Mouse (Mus musculus) layer of hippocampus, postnatal 10 days (tissue): ENCODE measurements around the gene C2cd4c. TPM values are rescaled to one million over a fixed set of nuclear protein-coding genes. Genes with fewer than 3 reads are reported as not detected.

Source experiments
- DNase-seq, 2 experiments: peaks; one replicate each; pipeline ENCODE4 v3.0.0; 2021; ENCODE audit warnings: low spot score in 2 of 2
- total RNA-seq, 2 experiments: library from RNA; stranded (reverse); gene quantifications; 2 replicates each; pipeline ENCODE4 v1.2.3; 2021

Gene C2cd4c
- total RNA-seq, 2 experiments from 2014 or later: 11.0 to 11.3 TPM

DNA sequence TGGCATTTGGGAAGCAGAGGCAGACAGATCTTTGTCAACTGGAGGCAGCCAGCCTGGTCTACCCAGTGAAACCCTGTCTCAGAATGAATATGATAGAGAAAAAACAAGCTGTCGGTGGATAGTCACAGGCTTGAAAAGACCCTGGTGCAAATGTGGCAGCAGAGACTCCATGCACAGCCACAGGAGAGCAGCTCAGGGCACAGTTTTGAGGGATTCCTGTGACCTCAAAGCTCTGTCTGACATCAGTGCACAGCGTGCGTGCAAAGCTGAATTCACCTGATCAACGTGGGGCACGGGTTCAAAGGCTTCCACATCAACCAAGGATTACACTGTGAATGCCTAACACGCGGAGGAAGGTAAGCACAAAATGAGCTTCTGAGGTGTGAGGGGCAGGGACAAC, 33.5 kb downstream of the C2cd4c start:
- no peak for DNase-seq

DNA sequence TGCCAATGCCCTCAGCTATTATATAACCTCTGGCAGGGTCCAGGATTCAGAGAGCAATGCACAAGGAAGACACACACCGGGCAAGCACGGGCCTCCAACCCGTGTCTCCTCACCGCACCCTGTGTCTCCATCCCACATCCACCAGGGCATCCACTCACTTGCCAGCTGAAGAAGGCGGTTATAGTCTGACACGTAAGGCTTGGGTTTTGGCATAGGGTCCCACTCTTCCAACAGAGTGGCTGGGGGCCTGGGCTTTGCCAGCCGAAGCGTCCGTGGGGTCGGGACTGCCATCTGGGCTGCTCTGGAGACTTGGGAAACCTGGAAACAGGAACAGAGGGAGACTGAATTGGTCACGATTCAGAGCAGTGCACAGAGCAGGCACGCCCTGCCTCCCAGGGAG, 34.0 kb downstream of the C2cd4c start:
- no peak for DNase-seq

DNA sequence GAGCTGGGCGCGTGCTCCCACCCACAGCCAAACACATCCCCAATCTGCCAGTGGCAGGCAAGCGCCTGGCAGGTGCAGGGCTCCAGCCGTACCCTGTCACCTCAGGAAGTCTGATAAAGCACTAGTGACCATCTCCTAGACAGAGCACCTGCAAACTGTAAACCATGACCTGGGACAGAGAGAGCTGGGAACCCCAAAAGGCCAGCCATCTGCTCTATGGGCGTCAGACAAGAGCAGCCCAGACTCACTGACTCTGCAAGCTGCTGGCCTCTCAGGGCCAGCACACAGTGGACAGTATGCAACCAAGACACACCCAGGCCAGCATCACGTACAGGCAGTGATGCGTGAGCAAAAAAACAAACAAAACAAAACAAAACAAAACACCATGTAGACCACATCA, 34.9 kb downstream of the C2cd4c start:
- DNase-seq: no peak

DNA sequence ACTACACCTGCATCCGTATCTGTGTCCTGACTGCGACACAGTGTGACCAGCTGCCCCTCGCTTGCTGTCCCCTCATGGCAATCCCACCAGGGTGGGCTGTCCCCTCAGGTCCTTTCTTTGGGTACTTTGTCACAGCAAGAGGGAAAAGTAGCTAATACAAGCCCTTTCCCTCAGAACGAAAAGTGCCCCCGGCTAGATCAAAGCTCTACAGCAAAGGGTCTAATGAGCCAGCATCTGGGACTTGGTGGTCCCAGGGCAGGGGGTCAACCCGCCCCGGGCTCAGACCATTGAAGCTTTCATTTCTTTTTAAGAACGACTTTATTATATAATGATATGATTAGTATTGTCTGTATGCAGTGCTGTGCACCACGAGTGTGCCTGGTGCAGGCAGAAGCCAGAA, 35.5 kb downstream of the C2cd4c start:
- no peak for DNase-seq

DNA sequence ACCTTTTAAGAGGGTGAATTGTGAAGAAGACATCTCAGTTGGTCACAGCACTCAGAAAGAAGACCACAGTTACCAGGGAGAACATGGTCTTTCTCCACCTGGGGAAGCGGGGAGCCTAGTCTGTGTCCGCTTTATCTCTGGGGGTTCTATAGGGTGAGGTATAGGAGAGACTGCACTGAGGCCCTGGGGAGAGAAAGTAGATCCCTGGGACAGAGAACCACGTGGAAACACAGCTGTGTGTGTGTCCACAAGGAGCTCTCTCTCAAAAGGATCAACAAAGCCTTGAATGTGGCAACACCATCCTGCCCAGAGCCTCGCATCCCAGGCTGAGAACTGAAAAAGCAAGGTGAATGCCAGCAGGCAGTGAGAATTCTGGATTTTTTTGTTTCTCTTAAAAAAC, 36.4 kb downstream of the C2cd4c start:
- DNase-seq: no peak

DNA sequence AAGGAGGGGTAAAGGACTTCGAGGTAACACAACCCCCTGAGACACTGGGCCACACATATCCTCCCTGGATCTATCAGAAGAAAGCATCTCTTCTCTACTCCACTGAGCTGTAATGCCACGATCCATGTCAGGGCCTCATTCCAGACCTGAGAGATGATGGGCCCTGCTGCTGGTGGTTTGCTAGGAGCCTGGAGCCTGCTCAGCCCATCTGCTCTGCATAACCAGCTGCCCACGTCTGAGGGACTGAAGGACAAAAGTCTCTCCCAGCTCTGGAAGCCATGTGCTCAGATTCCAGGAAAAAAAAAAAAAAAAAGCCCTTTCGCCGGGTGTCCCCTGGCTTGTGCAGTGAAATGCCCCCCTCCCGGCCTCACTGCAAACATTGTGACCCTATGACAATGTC, 38.1 kb downstream of the C2cd4c start:
- no peak for DNase-seq

DNA sequence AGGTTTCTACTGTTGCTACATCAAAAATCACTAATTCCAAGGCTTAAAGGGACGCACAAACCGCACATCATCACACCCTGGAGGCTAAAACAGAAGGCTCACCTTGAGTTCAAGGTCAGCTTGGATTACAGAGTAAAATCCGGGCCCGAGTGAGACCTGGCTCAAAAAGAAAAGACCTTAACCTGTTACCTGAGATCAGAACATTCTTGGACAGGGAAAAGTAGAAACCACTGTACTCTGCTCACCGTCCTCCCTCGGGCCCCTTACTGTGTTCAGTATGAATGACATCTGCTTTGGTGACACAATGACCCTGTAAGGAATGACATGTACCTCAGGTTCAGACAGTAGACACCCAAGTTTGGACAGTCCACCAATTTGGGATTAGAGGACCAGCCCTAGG, 39.0 kb downstream of the C2cd4c start:
- no peak for DNase-seq

DNA sequence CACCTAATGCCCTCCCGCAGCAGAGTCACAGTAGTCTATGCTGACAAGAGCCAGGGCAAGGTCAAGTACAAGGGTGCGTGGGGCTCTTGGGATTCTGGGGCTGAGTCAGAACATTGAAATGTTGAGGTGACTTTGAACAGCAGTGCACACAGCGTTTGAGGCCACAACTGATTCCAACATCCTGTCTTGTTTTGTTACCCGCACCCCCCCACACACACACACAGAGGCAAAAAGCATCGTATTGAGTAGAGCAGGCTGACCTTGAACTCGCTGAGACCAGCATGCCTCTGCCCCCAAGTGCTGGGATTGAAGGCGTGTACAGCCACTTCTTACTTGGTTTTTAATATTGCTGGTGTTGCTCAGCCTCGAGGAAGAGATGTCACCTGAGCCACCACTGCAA, 39.5 kb downstream of the C2cd4c start:
- peak in 1 of 2 experiments; percentile 3 for DNase-seq

DNA sequence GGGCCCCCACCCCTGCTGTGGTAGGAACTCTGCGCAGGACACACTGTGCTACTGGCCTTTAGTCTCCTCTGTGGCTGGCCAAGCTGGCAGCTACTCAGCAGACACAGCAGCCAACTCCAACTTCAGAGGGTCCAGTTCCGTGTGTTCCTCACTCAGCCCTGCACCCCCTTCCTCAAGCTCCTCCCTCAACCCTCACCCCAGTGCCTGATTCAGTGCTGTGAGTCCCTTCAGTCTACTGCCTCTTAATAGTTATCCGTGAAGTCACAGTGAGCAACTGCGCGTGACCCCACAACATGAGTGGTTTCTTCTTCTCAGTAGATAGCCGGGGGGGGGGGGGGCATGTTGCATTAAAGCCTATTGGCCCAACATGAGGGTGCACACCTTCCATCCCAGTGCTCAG, 40.2 kb downstream of the C2cd4c start:
- DNase-seq: no peak

DNA sequence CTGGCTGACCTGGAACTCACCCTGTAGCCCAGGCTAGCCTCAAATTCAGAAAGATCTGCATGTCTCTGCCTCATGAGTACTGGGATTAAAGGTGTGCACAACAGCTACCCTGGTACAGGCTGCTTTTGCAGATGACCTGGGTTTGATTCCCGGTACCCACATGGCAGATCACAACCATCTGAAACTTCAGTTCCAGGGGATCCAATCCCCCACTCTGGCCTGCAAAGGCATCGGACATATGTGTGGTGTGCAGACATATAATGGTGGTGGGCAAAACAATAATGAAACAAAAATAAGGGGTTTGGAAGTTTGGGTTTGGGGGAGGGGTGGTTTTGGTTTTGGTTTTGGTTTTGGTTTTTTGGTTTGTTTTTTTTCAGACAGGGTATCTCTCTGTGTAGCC, 42.5 kb downstream of the C2cd4c start:
- DNase-seq: peak in 1 of 2 experiments; percentile 4

DNA sequence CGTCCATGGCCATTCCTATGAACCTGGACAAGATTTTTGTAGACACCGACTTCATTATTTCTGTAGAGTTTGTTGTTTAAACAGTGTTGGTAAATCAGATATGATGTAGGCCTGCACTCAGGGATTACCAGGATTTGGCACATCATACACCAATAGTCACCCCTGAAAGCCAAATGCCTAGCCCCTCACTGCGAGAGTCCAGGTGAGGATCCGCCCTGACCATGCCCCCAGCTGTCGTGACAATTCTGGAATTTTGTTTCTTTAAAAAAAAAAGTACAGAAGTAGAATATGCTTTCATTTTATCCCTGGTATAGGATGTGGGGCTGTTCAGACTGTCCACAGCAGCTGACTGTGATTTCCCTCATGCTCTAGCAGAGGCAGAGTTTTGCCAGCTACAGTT, 43.9 kb downstream of the C2cd4c start:
- DNase-seq: peak in 1 of 2 experiments; percentile 5

DNA sequence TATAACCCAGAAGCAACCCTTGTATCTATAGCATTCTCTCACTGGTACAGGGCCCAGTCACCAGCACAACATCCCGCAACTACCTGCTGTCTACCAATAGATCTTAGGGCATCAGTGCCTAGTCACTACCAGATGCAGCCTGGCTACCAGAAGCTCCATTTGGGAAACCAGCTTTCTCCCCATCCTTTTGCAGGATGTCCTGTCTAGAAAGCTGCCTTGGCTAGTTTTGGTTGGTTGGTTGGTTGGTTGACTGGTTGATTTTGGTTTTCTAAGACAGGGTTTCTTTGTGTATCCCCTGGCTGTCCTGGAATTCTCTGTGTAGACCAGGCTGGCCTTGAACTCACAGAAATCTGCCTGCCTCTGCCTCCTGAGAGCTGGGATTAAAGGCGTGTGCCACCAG, 54.1 kb downstream of the C2cd4c start:
- no peak for DNase-seq

DNA sequence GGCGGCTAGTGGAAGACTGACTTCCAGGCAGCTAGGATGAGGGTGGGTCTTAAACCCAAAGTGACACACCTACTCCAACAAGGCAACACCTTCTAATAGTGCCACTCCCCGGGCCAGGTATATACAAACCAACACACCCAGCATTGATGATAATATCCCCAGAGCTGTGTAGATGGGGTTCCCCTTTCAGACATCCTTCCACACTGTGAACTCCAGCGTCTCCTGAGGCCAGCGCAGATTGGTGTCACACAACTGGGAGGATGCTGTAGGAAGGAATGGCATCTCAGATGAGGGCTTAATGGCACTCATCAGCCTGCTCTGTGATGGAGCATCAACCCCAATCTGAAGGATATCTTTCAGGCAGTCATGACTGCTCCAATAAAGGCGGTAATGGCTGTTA, 56.3 kb downstream of the C2cd4c start:
- peak in 1 of 2 experiments; percentile 5 for DNase-seq

DNA sequence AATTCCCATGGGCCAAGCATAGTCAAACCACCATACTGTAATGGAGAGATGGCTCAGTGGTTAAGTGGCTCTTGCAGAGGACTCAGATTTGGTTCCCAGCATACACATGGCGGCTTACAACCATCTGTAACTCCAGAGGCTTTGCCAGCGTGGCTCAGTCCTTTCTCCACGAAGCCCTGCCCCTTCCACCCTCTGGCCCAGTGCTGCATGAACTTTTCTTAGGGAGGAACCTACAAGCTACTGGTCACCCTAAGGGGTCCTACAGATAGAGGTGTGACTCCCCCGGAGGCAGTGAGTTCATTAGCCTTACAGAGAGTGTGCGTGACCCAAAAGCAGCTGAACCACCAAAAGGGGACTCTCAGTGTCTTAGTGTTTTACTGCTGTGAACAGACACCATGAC, 56.9 kb downstream of the C2cd4c start:
- DNase-seq: peak in 1 of 2 experiments; percentile 7

Other genes starting within 250 kb of the C2cd4c start
- not detected for gene Vmn2r83, start 145.3 kb downstream of the C2cd4c start, total RNA-seq
- 1 to 10 TPM; 4.0 to 4.3 TPM for gene Plpp2, start 80.2 kb downstream of the C2cd4c start, total RNA-seq
- gene Mier2, start 58.8 kb downstream of the C2cd4c start, total RNA-seq: 10 to 100 TPM; 52.1 to 56.3 TPM
- not detected for gene Theg, start 26.7 kb downstream of the C2cd4c start, total RNA-seq
- 10 to 100 TPM; 48.0 to 48.3 TPM for gene Shc2, start 23.9 kb upstream of the C2cd4c start, total RNA-seq
- gene Odf3l2, start 31.7 kb upstream of the C2cd4c start, total RNA-seq: under 1 TPM; 0.39 to 0.62 TPM
- gene Madcam1, start 50.5 kb upstream of the C2cd4c start, total RNA-seq: under 1 TPM in 1 of 2 experiments, not detected in 1; 0.32 TPM
- 10 to 100 TPM; 68.5 to 80.9 TPM for gene Tpgs1, start 55.3 kb upstream of the C2cd4c start, total RNA-seq
- gene Cdc34, start 68.2 kb upstream of the C2cd4c start, total RNA-seq: 10 to 100 TPM; 54.8 to 56.2 TPM
- 1 to 10 TPM; 1.6 to 1.8 TPM for gene Gzmm, start 75.0 kb upstream of the C2cd4c start, total RNA-seq
- 100 to 1,000 TPM; 692 to 694 TPM for gene Bsg, start 90.5 kb upstream of the C2cd4c start, total RNA-seq
- 10 to 100 TPM; 82.8 to 84.2 TPM for gene Hcn2, start 102.6 kb upstream of the C2cd4c start, total RNA-seq
- 10 to 100 TPM; 36.1 to 44.7 TPM for gene Polrmt, start 132.6 kb upstream of the C2cd4c start, total RNA-seq
- 1 to 10 TPM; 1.2 to 1.7 TPM for gene Fgf22, start 141.1 kb upstream of the C2cd4c start, total RNA-seq
- 10 to 100 TPM; 90.8 to 97.7 TPM for gene Rnf126, start 152.9 kb upstream of the C2cd4c start, total RNA-seq
- 1 to 10 TPM; 1.3 to 1.5 TPM for gene Fstl3, start 163.2 kb upstream of the C2cd4c start, total RNA-seq
- under 1 TPM; 0.21 to 0.31 TPM for gene Prss57, start 176.9 kb upstream of the C2cd4c start, total RNA-seq
- gene Palm, start 179.5 kb upstream of the C2cd4c start, total RNA-seq: 100 to 1,000 TPM; 392 to 395 TPM
- gene Misp, start 207.0 kb upstream of the C2cd4c start, total RNA-seq: under 1 TPM; 0.33 to 0.78 TPM
- 10 to 100 TPM; 63.8 to 66.5 TPM for gene Ptbp1, start 240.4 kb upstream of the C2cd4c start, total RNA-seq